Mouse (Mus musculus): ENCODE data around the gene Zfp800. TPM values are rescaled to one million over a fixed set of nuclear protein-coding genes. Genes with fewer than 3 reads are reported as not detected.

The Zfp800 gene
- total RNA-seq, 2 experiments from 2014 or later: 5.1 to 5.5 TPM

GRCm38 (mm10) chr6:28214658-28215267 is 183.0 kb downstream of the Zfp800 start:
- no peak for DNase-seq

- no peak for DNase-seq
These were observed 194.4 kb downstream of the Zfp800 start for GRCm38 (mm10) chr6:28203454-28203853.

- DNase-seq: no peak
These were observed 195.0 kb downstream of the Zfp800 start for GRCm38 (mm10) chr6:28202833-28203232.

GRCm38 (mm10) chr6:28193901-28194300 is 203.9 kb downstream of the Zfp800 start:
- DNase-seq: no peak

- no peak for DNase-seq
These were observed 205.9 kb downstream of the Zfp800 start for GRCm38 (mm10) chr6:28191935-28192334.

Other genes with a start within 250 kb of the Zfp800 start
- 10 to 100 TPM; 79.8 to 88.0 TPM for gene Arf5, start 25.6 kb upstream of the Zfp800 start, total RNA-seq (2021)
- not detected for gene Fscn3, start 29.8 kb upstream of the Zfp800 start, total RNA-seq (2021)
- 1 to 10 TPM; 5.8 to 6.6 TPM for gene Gcc1, start 30.4 kb upstream of the Zfp800 start, total RNA-seq (2021)
- gene Pax4, start 51.3 kb upstream of the Zfp800 start, total RNA-seq (2021): not detected
- 10 to 100 TPM; 35.4 to 40.7 TPM for gene Snd1, start 77.1 kb upstream of the Zfp800 start, total RNA-seq (2021)

All from gastrocnemius, postnatal 25 days (tissue).